Mouse (Mus musculus) thymus, adult 2 months (tissue): ENCODE results near the gene Rccd1.

Source experiments
- CTCF ChIP-seq: fragments of 200-500 bp; IDR thresholded peaks from 2 replicates; pipeline ENCODE4 v1.5.1; 2012; ENCODE audit warnings: mild to moderate bottlenecking, control low read depth, low read length, moderate library complexity, borderline replicate concordance; ENCODE audit not compliant: control insufficient read depth, poor library complexity, insufficient read depth; ENCODE audit errors: extremely low read depth
- POLR2A ChIP-seq: fragments of 200-500 bp; IDR thresholded peaks from 2 replicates; pipeline ENCODE4 v1.6.1; 2012; ENCODE audit warnings: mild to moderate bottlenecking, low read length, control low read depth, moderate library complexity; ENCODE audit not compliant: control insufficient read depth, poor library complexity, insufficient read depth; ENCODE audit errors: extremely low read depth

GRCm38 (mm10) chr7:80346830-80347229, 22.6 kb upstream of the Rccd1 start:
- TF ChIP-seq CTCF (no peak), POLR2A (no peak)
